Mouse (Mus musculus) bone marrow, adult 2 months (tissue): ENCODE data around the gene Prkaa1.

ENCODE experiments used
- CTCF ChIP-seq: fragments of 200-500 bp; IDR thresholded peaks from 2 replicates; pipeline ENCODE4 v1.5.1; 2011; ENCODE audit warnings: low read length, control low read depth; ENCODE audit not compliant: control insufficient read depth, insufficient read depth
- POLR2A ChIP-seq: fragments of 200-500 bp; IDR thresholded peaks from 2 replicates; pipeline ENCODE4 v1.6.1; 2011; ENCODE audit warnings: low read depth, mild to moderate bottlenecking, control low read depth, low read length, borderline replicate concordance; ENCODE audit not compliant: control insufficient read depth

- TF ChIP-seq CTCF, result no peak
- TF ChIP-seq POLR2A, result no peak
These were observed 16.2 kb upstream of the Prkaa1 start for GRCm38 (mm10) chr15:5127487-5127886.
